Mouse (Mus musculus) lung, adult 2 months (tissue): ENCODE data around the gene Pdzrn3. TPM values are rescaled to one million over a fixed set of nuclear protein-coding genes. Genes with fewer than 3 reads are reported as not detected.

Experiments
- DNase-seq: peaks from one replicate; pipeline ENCODE4 v3.0.0; 2022
- H3K4me1 ChIP-seq: fragments of 200-500 bp; 2 replicates; pipeline ENCODE4 v1.6.1; 2011; ENCODE audit warnings: low read length; ENCODE audit not compliant: control insufficient read depth, insufficient read depth
- H3K4me3 ChIP-seq: fragments of 200-500 bp; replicated peaks from 2 replicates; pipeline ENCODE3; 2011; ENCODE audit warnings: low read depth, mild to moderate bottlenecking, control low read depth, low read length; ENCODE audit errors: extremely low read depth
- CTCF ChIP-seq: fragments of 200-500 bp; IDR thresholded peaks from 2 replicates; pipeline ENCODE4 v1.5.1; 2011; ENCODE audit warnings: mild to moderate bottlenecking, low read length, control low read depth; ENCODE audit not compliant: insufficient read depth
- POLR2A ChIP-seq: fragments of 200-500 bp; IDR thresholded peaks from 2 replicates; pipeline ENCODE4 v1.6.1; 2011; ENCODE audit warnings: low read depth, mild to moderate bottlenecking, control low read depth, low read length, borderline replicate concordance; ENCODE audit errors: extremely low read depth
- WGBS: fragments of 180-500 bp; shearing (Covaris S2); methylation state at CpG from one replicate; pipeline ENCODE4 v1.1.7; 2018; 5-methylcytosine and 5-hydroxymethylcytosine counted together
- polyA plus RNA-seq: library from polyadenylated mRNA; depleted of rRNA; stranded (reverse); fragments of >200 nt; gene quantifications from 2 replicates; pipeline ENCODE4 v1.2.3, GENCODE M21; 2012

Gene Pdzrn3
- polyA plus RNA-seq, 1 experiment: 23.2 TPM

GRCm38 (mm10) chr6:101374186-101374585 lies 3.5 kb downstream of the Pdzrn3 start:
- no peak overlapping the region for H3K4me3 ChIP-seq
- WGBS: 52% methylated on average over 1 of the region's 1 CpGs
- H3K4me1 ChIP-seq: peaks cover 5% of the 10 kb centered on the region; the same call in 1 of the 2 replicates
- no peak for TF ChIP-seq CTCF
- no peak for TF ChIP-seq POLR2A
- no peak for DNase-seq

GRCm38 (mm10) chr6:101372982-101373381 lies 4.7 kb downstream of the Pdzrn3 start:
- 80% methylated on average over 5 of the region's 5 CpGs for WGBS
- H3K4me1 ChIP-seq: peaks cover 5% of the 10 kb centered on the region; the same call in 1 of the 2 replicates
- no peak for DNase-seq
- no peak for TF ChIP-seq POLR2A
- TF ChIP-seq CTCF: no peak
- no peak overlapping the region for H3K4me3 ChIP-seq

- TF ChIP-seq CTCF: no peak
- TF ChIP-seq POLR2A: no peak
- Histone ChIP-seq H3K4me1 (no peaks in the 10 kb centered on the region), H3K4me3 (no peak overlapping the region)
- WGBS: 57% methylated on average over 9 of the region's 9 CpGs
- DNase-seq: no peak
Measured at GRCm38 (mm10) chr6:101366809-101367602, 10.7 kb downstream of the Pdzrn3 start.

- TF ChIP-seq POLR2A (no peak), CTCF (no peak)
- 75% methylated on average over 6 of the region's 6 CpGs for WGBS
- DNase-seq: no peak
- Histone ChIP-seq H3K4me3 (no peak overlapping the region), H3K4me1 (no peaks in the 10 kb centered on the region)
Measured at GRCm38 (mm10) chr6:101365795-101366194, 11.9 kb downstream of the Pdzrn3 start.

- Histone ChIP-seq H3K4me1 (peaks cover 5% of the 10 kb centered on the region), H3K4me3 (no peak overlapping the region)
- 81% methylated on average over 5 of the region's 5 CpGs for WGBS
- no peak for DNase-seq
- no peak for TF ChIP-seq CTCF
- TF ChIP-seq POLR2A: no peak
Measured at GRCm38 (mm10) chr6:101363904-101364303, 13.8 kb downstream of the Pdzrn3 start.

GRCm38 (mm10) chr6:101362728-101363127 lies 15.0 kb downstream of the Pdzrn3 start:
- Histone ChIP-seq H3K4me1 (peaks cover 5% of the 10 kb centered on the region), H3K4me3 (no peak overlapping the region)
- no peak for DNase-seq
- no peak for TF ChIP-seq CTCF
- TF ChIP-seq POLR2A: no peak
- WGBS: 53% methylated on average over 5 of the region's 5 CpGs

GRCm38 (mm10) chr6:101362268-101362667 lies 15.4 kb downstream of the Pdzrn3 start:
- no peak for DNase-seq
- H3K4me1 ChIP-seq: peaks cover 5% of the 10 kb centered on the region
- TF ChIP-seq CTCF (no peak), POLR2A (no peak)
- WGBS: 54% methylated on average over 4 of the region's 4 CpGs
- H3K4me3 ChIP-seq: no peak overlapping the region

- TF ChIP-seq POLR2A: no peak
- no peak for TF ChIP-seq CTCF
- H3K4me3 ChIP-seq: no peak overlapping the region
- 63% methylated on average over 12 of the region's 12 CpGs for WGBS
- no peak for DNase-seq
- H3K4me1 ChIP-seq: peaks cover 5% of the 10 kb centered on the region
Measured at GRCm38 (mm10) chr6:101360211-101360737, 17.4 kb downstream of the Pdzrn3 start.

- WGBS: 50% methylated on average over 4 of the region's 4 CpGs
- no peak overlapping the region for H3K4me3 ChIP-seq
- H3K4me1 ChIP-seq: peaks cover 5% of the 10 kb centered on the region
- TF ChIP-seq CTCF (no peak), POLR2A (no peak)
- DNase-seq: peak; percentile 16
Measured at GRCm38 (mm10) chr6:101359646-101360045, 18.1 kb downstream of the Pdzrn3 start.

GRCm38 (mm10) chr6:101354887-101355286 lies 22.8 kb downstream of the Pdzrn3 start:
- WGBS: 61% methylated on average over 1 of the region's 1 CpGs
- Histone ChIP-seq H3K4me1 (peaks cover 3% of the 10 kb centered on the region), H3K4me3 (no peak overlapping the region)
- no peak for DNase-seq
- TF ChIP-seq CTCF: no peak
- no peak for TF ChIP-seq POLR2A
